Mouse (Mus musculus) kidney, embryonic 16.5 days (tissue): ENCODE measurements around the gene Lztfl1. TPM values are rescaled to one million over a fixed set of nuclear protein-coding genes. Genes with fewer than 3 reads are reported as not detected.
A peak's percentile ranks its signal among the peaks of the same experiment; 100 is the strongest.
"Not testable (repeated sequence)": the region's sequence is repeated elsewhere in the genome, so short reads cannot be mapped to it uniquely, and the experiment has no call there.

Source experiments
- ATAC-seq: fragments of 200-750 bp; cut with Nextera tagmentation; 2 replicates; pipeline ENCODE4 v1.8.0; 2017; ENCODE audit warnings: moderate TSS enrichment; ENCODE audit not compliant: low FRiP score, low TSS enrichment
- H3K27ac ChIP-seq: fragments of 300-500 bp; sonication (generic); 2 replicates; pipeline ENCODE4 v1.5.1; 2014; ENCODE audit warnings: low read length
- H3K27me3 ChIP-seq: fragments of 300-500 bp; sonication (generic); 2 replicates; pipeline ENCODE4 v1.6.1; 2014; ENCODE audit warnings: low read length, control low read depth, mixed read lengths; ENCODE audit not compliant: insufficient read depth
- H3K36me3 ChIP-seq: fragments of 300-500 bp; sonication (generic); 2 replicates; pipeline ENCODE4 v1.6.1; 2014; ENCODE audit warnings: low read length, control low read depth, mixed read lengths; ENCODE audit not compliant: insufficient read depth
- H3K4me1 ChIP-seq: fragments of 300-500 bp; sonication (generic); 2 replicates; pipeline ENCODE4 v1.6.1; 2014; ENCODE audit warnings: low read length, control low read depth, mixed read lengths; ENCODE audit not compliant: insufficient read depth
- H3K4me2 ChIP-seq: fragments of 300-500 bp; sonication (generic); replicated peaks from 2 replicates; pipeline ENCODE4 v1.6.1; 2014; ENCODE audit warnings: low read depth, low read length
- H3K4me3 ChIP-seq: fragments of 300-500 bp; sonication (generic); 2 replicates; pipeline ENCODE4 v1.5.1; 2014; ENCODE audit warnings: mild to moderate bottlenecking, low read length
- H3K9ac ChIP-seq: fragments of 300-500 bp; sonication (generic); replicated peaks from 2 replicates; pipeline ENCODE4 v1.6.1; 2014; ENCODE audit warnings: low read length
- H3K9me3 ChIP-seq: fragments of 300-500 bp; sonication (generic); 2 replicates; pipeline ENCODE4 v1.6.1; 2016; ENCODE audit warnings: low read length, control low read depth
- WGBS: fragments of 180-500 bp; shearing (Covaris S2); extraction: QIAGEN DNeasy Blood & Tissue Kit; methylation state at CpG from one replicate; pipeline ENCODE4 v1.1.7; 2014; 5-methylcytosine and 5-hydroxymethylcytosine counted together
- polyA plus RNA-seq: library from polyadenylated mRNA; unstranded; fragments of >200 nt; fragmentation: Nextera tagmentation; extraction: Ambion mirVana; gene quantifications from 2 replicates; pipeline ENCODE4 v1.2.1, GENCODE M21; 2015

The Lztfl1 gene
- polyA plus RNA-seq, 1 experiment from 2014 or later = 48.4 TPM

DNA sequence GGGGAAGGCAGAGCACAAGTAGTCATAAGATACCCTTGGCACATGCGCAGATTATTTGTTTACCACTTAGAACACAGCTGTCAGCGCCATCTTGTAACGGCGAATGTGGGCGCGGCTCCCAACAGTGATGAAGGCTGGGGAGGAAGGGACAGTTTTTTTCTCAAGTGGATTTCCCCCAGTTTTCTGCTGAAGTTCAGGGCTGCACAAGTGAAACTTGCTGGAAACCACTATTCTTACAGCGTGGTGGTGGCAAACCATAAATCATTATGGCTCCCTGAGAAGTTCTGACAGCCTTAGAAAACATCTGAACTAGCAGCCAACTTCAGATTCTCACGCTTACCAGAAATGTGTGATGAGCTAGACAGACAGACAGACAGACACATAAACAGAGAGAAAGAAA, 32.2 kb upstream of the Lztfl1 start:
- not testable (repeated sequence) for H3K27ac ChIP-seq, ATAC-seq, H3K4me3 ChIP-seq, H3K27me3 ChIP-seq, H3K4me2 ChIP-seq, H3K9me3 ChIP-seq, H3K9ac ChIP-seq, H3K36me3 ChIP-seq, H3K4me1 ChIP-seq
- WGBS = 93% methylated on average over 7 of the region's 8 CpGs

- WGBS = 88% methylated on average over 4 of the region's 4 CpGs
Observed at GRCm38 (mm10) chr9:123740799-123741198, 23.3 kb upstream of the Lztfl1 start.

DNA sequence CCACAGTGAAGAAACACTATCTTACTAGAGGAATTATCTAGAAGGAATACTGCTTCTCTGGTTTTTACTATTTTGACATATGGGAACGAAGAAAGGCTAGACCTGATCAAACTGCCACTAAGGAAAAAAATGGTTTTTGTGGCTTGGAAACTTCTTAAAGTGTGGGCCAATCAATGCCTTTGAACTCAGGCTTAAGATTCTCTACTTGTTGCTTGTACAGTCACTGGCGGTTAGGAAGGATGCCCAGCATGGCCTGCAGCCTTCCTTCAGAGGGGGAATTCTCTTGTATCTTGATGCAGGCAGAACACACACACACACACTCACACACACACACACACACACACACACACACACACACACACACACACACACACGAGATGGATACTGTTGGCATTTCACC, 16.6 kb upstream of the Lztfl1 start:
- no peak overlapping the region for H3K9ac ChIP-seq
- no peak for ATAC-seq
- no peaks in the 10 kb centered on the region for H3K4me1 ChIP-seq
- H3K4me3 ChIP-seq = no peak overlapping the region
- H3K27me3 ChIP-seq = no peaks in the 10 kb centered on the region
- WGBS = 72% methylated on average over 3 of the region's 3 CpGs
- no peak overlapping the region for H3K4me2 ChIP-seq
- H3K9me3 ChIP-seq = no peaks in the 10 kb centered on the region
- H3K36me3 ChIP-seq = no peaks in the 10 kb centered on the region
- no peak overlapping the region for H3K27ac ChIP-seq

More at GRCm38 (mm10) chr9:123740799-123741198, 23.3 kb upstream of the Lztfl1 start:
- Histone ChIP-seq H3K9me3 (no peaks in the 10 kb centered on the region), H3K9ac (no peak overlapping the region), H3K27me3 (no peaks in the 10 kb centered on the region), H3K36me3 (no peaks in the 10 kb centered on the region), H3K27ac (no peak overlapping the region), H3K4me3 (no peak overlapping the region), H3K4me2 (no peak overlapping the region), H3K4me1 (no peaks in the 10 kb centered on the region)
- no peak for ATAC-seq

DNA sequence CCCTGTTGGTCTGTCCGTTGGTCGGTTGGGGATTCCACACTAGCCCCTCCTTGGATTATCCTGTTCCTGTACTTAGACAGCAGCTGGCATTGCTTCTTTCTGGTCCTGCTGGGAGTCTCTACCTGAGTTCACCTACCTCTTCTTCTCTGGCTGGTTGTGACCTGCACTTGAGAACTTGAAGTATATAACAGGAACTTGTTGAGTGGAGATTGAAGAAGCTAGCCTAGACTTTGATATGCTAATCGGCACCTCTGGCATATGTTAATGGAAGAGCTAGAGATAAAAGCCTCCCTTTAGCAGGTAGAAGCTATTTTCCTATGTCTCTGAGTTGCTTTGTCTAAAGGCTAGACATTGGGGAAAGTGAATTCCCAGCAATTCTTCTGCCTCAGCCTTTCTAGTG, 13.8 kb upstream of the Lztfl1 start:
- no peaks in the 10 kb centered on the region for H3K9me3 ChIP-seq
- no peak overlapping the region for H3K4me3 ChIP-seq
- no peaks in the 10 kb centered on the region for H3K4me1 ChIP-seq
- no peaks in the 10 kb centered on the region for H3K27me3 ChIP-seq
- no peak overlapping the region for H3K4me2 ChIP-seq
- H3K36me3 ChIP-seq = no peaks in the 10 kb centered on the region
- H3K27ac ChIP-seq = no peak overlapping the region
- WGBS = 72% methylated on average over 3 of the region's 3 CpGs
- ATAC-seq = no peak
- no peak overlapping the region for H3K9ac ChIP-seq

GRCm38 (mm10) chr9:123722737-123723493, 5.4 kb upstream of the Lztfl1 start:
- Histone ChIP-seq H3K4me1 (no peaks in the 10 kb centered on the region), H3K27ac (no peak overlapping the region), H3K4me2 (no peak overlapping the region), H3K27me3 (no peaks in the 10 kb centered on the region), H3K9me3 (no peaks in the 10 kb centered on the region), H3K4me3 (no peak overlapping the region), H3K36me3 (no peaks in the 10 kb centered on the region), H3K9ac (no peak overlapping the region)
- no peak for ATAC-seq
- 76% methylated on average over 2 of the region's 2 CpGs for WGBS

- 31% methylated on average over 3 of the region's 3 CpGs for WGBS
Observed at GRCm38 (mm10) chr9:123716301-123716700, 1.2 kb downstream of the Lztfl1 start.

GRCm38 (mm10) chr9:123713111-123713510, 4.4 kb downstream of the Lztfl1 start:
- peaks cover 6% of the 10 kb centered on the region for H3K4me1 ChIP-seq
- H3K4me2 ChIP-seq = no peak overlapping the region
- no peaks in the 10 kb centered on the region for H3K27me3 ChIP-seq
- H3K9me3 ChIP-seq = no peaks in the 10 kb centered on the region
- H3K36me3 ChIP-seq = peaks cover 13% of the 10 kb centered on the region; the same call in 1 of the 2 replicates
- H3K9ac ChIP-seq = no peak overlapping the region
- ATAC-seq = no peak
- WGBS = 89% methylated on average over 2 of the region's 2 CpGs
- no peak overlapping the region for H3K4me3 ChIP-seq
- no peak overlapping the region for H3K27ac ChIP-seq

More at GRCm38 (mm10) chr9:123716301-123716700, 1.2 kb downstream of the Lztfl1 start:
- Histone ChIP-seq H3K4me3 (peak overlapping the region; percentile 84; the same call in 1 of the 2 replicates), H3K27ac (no peak overlapping the region), H3K27me3 (no peaks in the 10 kb centered on the region), H3K4me2 (peak overlapping the region; percentile 25), H3K9me3 (no peaks in the 10 kb centered on the region), H3K9ac (no peak overlapping the region), H3K4me1 (peaks cover 6% of the 10 kb centered on the region), H3K36me3 (0 out of 2 replicates have a peak, but pooled peaks cover 3% of the 10 kb centered on the region)
- ATAC-seq = no peak

DNA sequence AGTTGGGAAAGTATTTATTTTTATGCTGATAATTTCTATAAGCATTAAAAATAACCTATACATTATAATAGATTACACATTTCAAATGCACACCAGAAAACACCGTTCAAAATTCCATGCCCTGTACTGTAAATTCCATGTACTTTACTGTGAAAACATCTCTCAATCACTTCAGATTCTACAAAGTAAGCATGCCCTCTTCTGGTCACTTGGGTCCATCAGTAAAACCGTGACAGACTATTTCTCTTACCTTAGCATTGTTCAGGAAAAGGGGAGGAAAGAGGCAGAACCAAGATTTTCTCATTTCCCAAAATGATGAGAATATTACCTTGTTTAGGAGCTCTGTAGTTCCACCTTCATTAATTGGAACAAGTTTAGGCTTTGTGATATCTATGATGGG, 8.3 kb downstream of the Lztfl1 start:
- Histone ChIP-seq H3K9me3 (no peaks in the 10 kb centered on the region), H3K9ac (no peak overlapping the region), H3K36me3 (peaks cover 21% of the 10 kb centered on the region; the same call in 1 of the 2 replicates), H3K27ac (no peak overlapping the region), H3K27me3 (no peaks in the 10 kb centered on the region), H3K4me2 (no peak overlapping the region), H3K4me3 (no peak overlapping the region), H3K4me1 (no peaks in the 10 kb centered on the region)
- 41% methylated on average over 2 of the region's 2 CpGs for WGBS
- ATAC-seq = no peak

DNA sequence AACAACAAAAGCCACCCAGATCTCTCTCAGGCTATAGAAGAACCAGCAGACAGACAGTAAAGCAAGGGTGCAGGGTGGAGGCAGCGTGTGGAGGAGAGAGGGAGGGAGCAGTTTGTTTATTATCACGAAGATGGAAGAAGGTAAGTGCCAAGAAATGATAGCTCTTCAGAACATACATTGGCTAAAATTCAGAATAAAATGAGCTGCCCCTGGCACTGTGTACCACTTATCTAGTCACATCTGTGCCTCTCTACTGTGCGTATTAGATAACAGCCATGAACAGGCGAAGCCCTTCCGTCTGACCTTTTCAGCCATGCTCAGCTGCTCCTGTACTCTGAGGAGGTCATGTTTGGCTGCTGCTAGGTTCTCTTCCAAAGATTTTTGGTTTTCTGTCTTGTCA, 15.7 kb downstream of the Lztfl1 start:
- Histone ChIP-seq H3K36me3 (peaks cover 24% of the 10 kb centered on the region), H3K27ac (no peak overlapping the region), H3K9ac (no peak overlapping the region), H3K27me3 (no peaks in the 10 kb centered on the region), H3K4me2 (no peak overlapping the region), H3K4me3 (no peak overlapping the region), H3K9me3 (no peaks in the 10 kb centered on the region), H3K4me1 (no peaks in the 10 kb centered on the region)
- no peak for ATAC-seq
- 88% methylated on average over 5 of the region's 5 CpGs for WGBS

- Histone ChIP-seq H3K9me3 (no peaks in the 10 kb centered on the region), H3K27me3 (no peaks in the 10 kb centered on the region), H3K4me1 (no peaks in the 10 kb centered on the region), H3K4me3 (no peak overlapping the region), H3K36me3 (0 out of 2 replicates have a peak, but pooled peaks cover 10% of the 10 kb centered on the region), H3K9ac (no peak overlapping the region), H3K4me2 (no peak overlapping the region), H3K27ac (no peak overlapping the region)
- 68% methylated on average over 3 of the region's 3 CpGs for WGBS
- ATAC-seq = no peak
Observed at GRCm38 (mm10) chr9:123695634-123696302, 21.7 kb downstream of the Lztfl1 start.
